In genomic region chr16:57427516-57428285, GRCm38 (mm10) we compare ENCODE assay signal across 11 mouse cellular contexts.
DNase-seq lines count a peak whose midpoint lies in the region; TF ChIP-seq lines count a peak whose summit lies in the region.
"Had no signal": no experiment of that assay in that cellular context is flagged by ENCODE, and none has a peak within 500 bp of the region (broad histone marks: within the 10 kb centered on the region; RNA-seq: fewer than 3 reads in every experiment).

No protein-coding gene starts in this region.

- H3K4me3 ChIP-seq in lung, adult 2 months (replicated peaks; ENCODE audit: extremely low read depth, low read depth, low read length): no peak overlapping the region
- H3K4me3 ChIP-seq: hindbrain, embryonic 12.5 days; liver, embryonic 15.5 days had no signal

- TF ChIP-seq CTCF in lung, adult 2 months (IDR thresholded peaks at IDR 0.05; ENCODE audit: insufficient read depth, low read length): no peak

- TF ChIP-seq POLR2A in lung, adult 2 months (IDR thresholded peaks at IDR 0.05; ENCODE audit: borderline replicate concordance, extremely low read depth, low read depth, low read length): no peak

- no peaks in the 10 kb centered on the region for H3K4me1 ChIP-seq in lung, adult 2 months (ENCODE audit: control insufficient read depth, insufficient read depth, low read length)
- H3K4me1 ChIP-seq: liver, embryonic 15.5 days had no signal

- WGBS in lung, adult 2 months: 66% methylated on average over 7 of the region's 7 CpGs

- DNase-seq in lung, adult 18-20 months: peak; percentile 36 to 46
- no peak for DNase-seq in lung, adult 2 months
- peak; percentile 73 to 84 for DNase-seq in heart, adult 9 months (ENCODE audit: low spot score in 2 of 2)
- peak; percentile 40 to 53 for DNase-seq in kidney, postnatal 4 days
- peak; percentile 52 to 72 for DNase-seq in urinary bladder, postnatal 36 days (ENCODE audit: low spot score in 2 of 2)
- no peak for DNase-seq in left cerebral cortex, adult 9 months (ENCODE audit: low spot score in 2 of 2)
- DNase-seq in cerebellum, adult 8-10 months: no peak
- no peak for DNase-seq in layer of hippocampus, postnatal 10 days (ENCODE audit: low spot score in 2 of 2)
- DNase-seq: cerebellum, adult 2 months had no signal

Comparison
In these comparisons a context has a peak if more than half of its experiments do, and no peak if none do; other contexts are left out.
1. DNase-seq: peak in lung, adult 18-20 months (2 of 2), heart, adult 9 months (2 of 2), kidney, postnatal 4 days (2 of 2) and urinary bladder, postnatal 36 days (2 of 2); none in lung, adult 2 months (single experiment), left cerebral cortex, adult 9 months (0 of 2), cerebellum, adult 8-10 months (single experiment) and layer of hippocampus, postnatal 10 days (0 of 2).